Mouse (Mus musculus) lung, adult 2 months (tissue): ENCODE results near the gene Il2.

Experiments used
- CTCF ChIP-seq: fragments of 200-500 bp; IDR thresholded peaks from 2 replicates; pipeline ENCODE4 v1.5.1; 2011; ENCODE audit warnings: mild to moderate bottlenecking, low read length, control low read depth; ENCODE audit not compliant: insufficient read depth
- POLR2A ChIP-seq: fragments of 200-500 bp; IDR thresholded peaks from 2 replicates; pipeline ENCODE4 v1.6.1; 2011; ENCODE audit warnings: low read depth, mild to moderate bottlenecking, control low read depth, low read length, borderline replicate concordance; ENCODE audit errors: extremely low read depth

GRCm38 (mm10) chr3:37084860-37085259 lies 40.9 kb downstream of the Il2 start:
- TF ChIP-seq CTCF: no peak
- no peak for TF ChIP-seq POLR2A
